Mouse (Mus musculus): ENCODE data around the gene Hist1h2ad.

DNA sequence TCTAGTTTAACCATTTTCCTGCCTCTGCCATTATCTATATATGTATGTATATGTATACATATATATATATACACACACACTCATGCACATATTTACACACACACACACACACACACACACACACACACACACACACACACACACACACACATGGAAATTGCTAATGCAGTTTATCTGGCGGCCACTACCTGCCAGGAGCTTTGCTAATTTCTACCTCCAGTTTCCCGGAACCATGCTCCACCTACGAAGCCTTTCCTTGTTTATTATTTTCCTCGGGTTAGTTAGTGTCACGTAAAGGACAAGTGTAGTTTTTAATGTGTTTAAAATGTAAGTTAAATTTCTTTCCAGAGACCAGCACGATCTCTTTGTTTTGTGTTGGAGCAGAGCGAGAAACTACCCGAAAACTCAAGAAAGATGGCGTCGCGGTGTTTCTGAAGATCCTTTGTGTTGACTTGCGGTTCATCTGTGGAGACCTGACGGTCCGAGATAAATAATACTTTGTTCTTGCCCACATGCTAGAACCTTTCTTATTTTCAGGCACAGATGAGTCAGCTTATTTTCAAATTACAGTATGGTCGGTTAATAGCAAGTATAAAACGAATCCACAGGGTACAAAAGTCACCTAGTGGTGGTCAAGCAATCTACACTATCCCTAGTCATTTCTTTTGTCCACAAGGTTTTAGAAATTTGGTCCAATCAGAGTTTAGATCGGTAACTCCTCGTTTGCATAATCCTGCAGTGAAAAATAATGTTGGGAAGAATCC is 11.3 kb upstream of the Hist1h2ad start:
- TF ChIP-seq EP300 (IDR thresholded peaks at IDR 0.05; ENCODE audit: low read depth) = peak; percentile 73
- TF ChIP-seq CTCF (IDR thresholded peaks at IDR 0.05; ENCODE audit: low read depth) = peak; percentile 69
